Mouse (Mus musculus) erythroblast, adult 5-6 weeks (primary cell): ENCODE measurements around the gene Utp11. TPM values are rescaled to one million over a fixed set of nuclear protein-coding genes. Genes with fewer than 3 reads are reported as not detected.
"Not testable (repeated sequence)": the region's sequence is repeated elsewhere in the genome, so short reads cannot be mapped to it uniquely, and the experiment has no call there.

Experiments
- ATAC-seq: replicated peaks from 2 replicates; pipeline ENCODE4 v1.8.0; 2016; ENCODE audit warnings: moderate number of reproducible peaks, mild to moderate bottlenecking, moderate TSS enrichment, inconsistent platforms; ENCODE audit not compliant: poor library complexity, low FRiP score, severe bottlenecking
- total RNA-seq, 2 experiments: library from RNA; stranded (forward) in 1 of 2; stranded (reverse) in 1 of 2; fragments of 150-400 nt in 1 of 2; fragments of 200-764, 138-1000 nt in 1 of 2; gene quantifications; 2 replicates each; pipeline versions ENCODE4 v1.2.3 to v1.2.4; 2015 to 2017; ENCODE audit warnings: low replicate concordance in 2 of 2

The Utp11 gene
- total RNA-seq (2015; ENCODE audit: low replicate concordance): 6.7 and 20.8 TPM in 2 replicates
- total RNA-seq (2017; ENCODE audit: low replicate concordance): 4.5 and 15.1 TPM in 2 replicates

DNA sequence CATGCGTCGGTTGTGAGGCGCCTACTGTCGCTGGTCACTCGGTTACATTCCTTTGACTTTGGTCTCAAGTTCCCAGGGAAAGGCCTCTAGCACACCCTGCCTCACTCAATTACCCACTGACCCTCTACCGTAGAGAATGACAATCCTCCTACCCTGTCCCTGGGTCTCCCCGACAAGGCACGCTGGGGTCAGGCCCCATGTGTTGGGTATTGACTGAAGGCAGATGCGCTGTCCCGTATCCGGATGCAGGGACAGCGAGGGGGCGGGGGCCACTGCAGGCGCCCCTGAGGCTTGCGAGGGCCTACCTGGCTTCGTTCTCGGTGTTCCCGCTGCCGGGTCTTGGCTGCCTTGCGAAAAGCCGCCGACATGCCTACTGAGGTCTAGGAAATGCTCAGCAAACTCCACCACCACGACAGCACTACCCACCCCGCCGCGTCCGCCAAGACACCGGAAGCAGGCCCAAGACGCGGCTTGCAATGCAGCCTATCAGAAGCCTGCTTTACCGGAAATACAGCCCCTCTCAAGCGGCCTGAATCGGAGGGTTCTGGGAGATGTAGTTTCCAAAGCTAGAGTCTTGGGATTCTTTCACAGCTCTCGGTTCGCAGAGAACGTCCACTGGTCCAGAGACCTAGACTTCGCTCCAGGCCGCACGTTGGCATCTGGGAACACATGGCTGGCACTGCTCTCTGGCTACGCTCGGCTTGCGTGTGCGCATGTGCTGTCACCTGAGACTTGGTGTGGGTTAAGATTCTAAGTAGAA is at the start of gene Utp11:
Gene Utp11, minus strand, starts transcription at position 466 of the 760 bp plus-strand sequence.
- ATAC-seq: peak; percentile 98

DNA sequence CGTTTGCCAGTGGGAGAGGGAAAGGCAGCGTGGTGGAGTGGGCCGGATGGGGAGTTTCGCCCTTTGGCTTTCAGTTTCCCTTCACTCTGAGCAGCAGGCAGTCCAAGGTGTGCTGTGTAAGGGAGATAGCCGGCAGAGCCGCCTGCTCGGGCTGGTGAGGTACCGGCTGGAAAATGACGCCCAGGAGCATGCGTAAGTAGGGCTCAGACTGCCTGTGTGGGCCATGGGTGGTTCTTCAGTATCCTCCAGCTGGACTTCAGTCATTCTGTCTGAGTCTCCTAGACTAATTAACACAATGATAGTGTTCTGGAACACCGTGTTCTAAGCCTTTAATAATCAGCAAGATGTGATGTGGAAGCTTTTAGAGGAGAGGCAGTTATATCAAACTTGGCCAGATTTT is 49.4 kb upstream of the Utp11 start:
- ATAC-seq: no peak

DNA sequence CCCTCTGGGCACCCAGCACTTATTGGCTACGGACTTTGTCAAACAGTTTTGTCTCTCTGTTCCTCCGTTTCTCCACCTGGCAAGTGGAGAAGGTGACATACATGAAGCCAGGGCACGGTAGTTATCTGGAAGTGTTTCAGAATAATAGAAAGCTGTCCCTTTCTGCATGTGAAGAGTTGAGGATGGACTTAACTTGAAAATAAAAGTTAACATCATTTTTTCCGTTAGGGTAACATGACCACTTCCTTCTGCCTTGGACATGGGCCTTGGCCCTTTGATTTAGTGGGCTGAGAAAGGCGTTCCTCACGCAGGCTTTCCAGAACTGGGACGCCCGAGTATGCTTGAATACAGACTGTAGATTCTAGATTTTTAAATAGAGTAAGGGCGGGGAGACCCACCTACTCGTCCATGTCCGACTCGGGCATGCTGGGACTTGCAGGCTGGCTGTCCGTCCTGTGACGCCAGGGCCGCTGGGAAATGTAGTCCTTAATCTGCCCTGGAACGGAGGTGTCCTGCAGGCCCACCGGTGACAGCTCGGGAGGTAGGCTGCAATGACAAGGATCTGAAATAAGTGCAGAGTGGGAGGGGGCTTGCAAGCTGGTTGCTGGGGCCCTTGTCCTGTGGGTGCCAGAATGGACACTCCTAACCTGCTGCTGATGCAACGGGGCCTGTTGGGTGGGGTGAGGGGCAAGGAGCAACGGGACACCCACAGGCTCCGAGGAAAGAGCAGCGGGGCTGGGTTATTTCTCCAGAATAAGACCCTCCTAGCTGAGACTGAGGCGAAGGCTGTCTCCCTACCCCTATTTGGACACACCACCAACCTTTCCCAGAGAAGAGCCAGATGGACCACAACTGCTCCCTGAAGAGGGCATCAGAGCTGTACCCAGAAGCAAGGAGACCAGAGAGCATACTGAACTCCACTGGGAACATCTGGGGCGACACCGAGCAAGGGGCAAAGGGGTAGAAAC is 48.3 kb upstream of the Utp11 start, which contains the start of gene Inpp5b:
Gene Inpp5b, plus strand, starts transcription at position 475 of the 968 bp plus-strand sequence.
- ATAC-seq: peak; percentile 86

DNA sequence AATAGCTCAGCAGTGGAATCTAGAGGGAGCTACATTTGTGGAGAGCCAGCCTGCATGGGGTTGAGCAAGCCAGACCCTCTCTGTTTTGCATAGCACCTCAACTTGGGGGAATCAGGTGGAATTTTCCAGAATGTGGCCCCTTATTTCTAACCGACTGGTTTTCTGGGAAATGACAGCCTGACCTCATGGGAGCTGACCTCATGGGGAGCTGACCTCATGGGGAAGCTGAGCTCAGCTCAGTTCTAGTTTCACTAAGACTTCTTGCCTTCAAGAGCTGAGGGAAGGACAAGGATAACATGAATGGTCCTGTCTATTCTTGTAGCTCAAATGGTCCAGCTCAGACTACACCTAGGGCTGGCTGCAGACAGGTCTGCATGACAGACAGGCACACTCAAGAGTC is 45.4 kb upstream of the Utp11 start:
- no peak for ATAC-seq

DNA sequence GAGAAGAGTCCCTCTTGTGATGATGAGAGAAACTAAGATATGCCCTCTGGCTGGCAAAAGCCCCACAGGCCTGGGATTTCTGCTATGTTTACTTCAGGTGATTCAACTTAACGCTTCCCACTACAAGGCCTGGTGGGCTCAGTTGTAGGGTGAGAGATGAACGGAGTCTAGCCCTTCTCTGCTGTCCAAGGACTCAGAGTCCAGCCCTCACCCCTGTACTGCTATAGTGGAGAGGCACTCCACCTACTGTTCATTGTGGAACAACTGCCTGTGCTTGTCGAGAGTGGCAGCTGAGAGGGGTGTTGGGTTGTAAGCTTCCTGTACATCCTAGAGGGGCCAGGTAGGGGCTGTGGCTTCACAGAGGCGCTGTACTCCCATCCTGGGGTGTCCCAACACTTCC is 44.6 kb upstream of the Utp11 start:
- ATAC-seq: no peak

DNA sequence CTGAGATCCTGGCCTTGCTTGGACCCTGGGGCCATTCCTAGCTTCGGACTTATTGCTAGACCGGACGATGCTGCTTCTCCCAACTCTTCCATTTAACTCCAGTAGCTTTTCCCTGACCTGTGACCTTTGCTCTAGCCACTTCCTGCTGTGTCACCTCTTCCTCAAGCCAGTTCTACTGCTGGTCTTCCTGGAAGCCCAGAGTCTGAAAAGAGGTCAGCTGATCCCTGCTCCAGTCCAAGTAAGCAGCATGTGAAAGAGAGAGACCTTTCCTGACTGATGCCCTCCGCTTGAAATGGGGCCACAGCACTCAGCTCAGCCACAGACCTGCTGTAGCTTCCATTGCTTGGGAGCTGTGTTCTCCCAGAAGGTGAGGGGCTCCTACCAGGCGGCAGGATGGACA is 44.1 kb upstream of the Utp11 start:
- ATAC-seq: no peak

DNA sequence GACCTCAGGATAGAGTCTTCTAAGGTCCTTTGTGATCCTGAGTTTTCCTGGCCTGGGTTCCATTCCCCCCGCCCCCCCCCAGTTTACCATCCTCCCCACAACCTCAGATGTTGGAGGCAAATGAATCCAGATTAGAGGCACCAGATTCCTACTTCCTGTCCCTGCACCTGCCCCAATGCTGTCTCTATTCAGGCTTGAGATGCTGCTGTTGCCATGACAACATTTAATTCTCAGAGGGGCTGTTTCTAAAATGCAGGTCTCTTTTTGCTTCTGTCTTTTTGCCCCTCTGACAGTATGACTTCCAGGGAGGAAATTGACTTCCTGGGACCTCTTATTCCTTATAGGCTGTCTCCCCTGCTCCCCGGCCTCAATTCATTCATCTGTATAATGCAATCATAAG is 43.6 kb upstream of the Utp11 start:
- ATAC-seq: no peak

DNA sequence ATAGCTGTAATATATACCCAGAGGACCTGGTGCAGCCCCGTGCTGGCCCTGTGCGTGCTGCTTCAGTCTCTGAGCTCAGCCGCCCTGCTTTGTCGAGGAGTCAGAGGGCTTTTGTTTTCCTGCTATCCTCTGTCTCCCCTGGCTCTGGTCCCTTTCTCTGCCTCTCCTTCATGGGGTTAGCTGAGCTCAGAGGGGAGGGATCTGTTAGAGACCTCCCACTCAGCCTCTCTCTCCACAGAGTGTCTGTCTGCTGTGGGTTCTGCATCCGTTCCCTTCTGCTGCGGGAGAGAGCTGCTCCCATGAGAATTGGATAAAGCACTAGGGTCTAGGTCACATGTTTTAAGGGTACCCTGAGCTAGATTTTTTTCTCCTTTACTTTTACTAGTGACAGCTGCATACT is 32.7 kb upstream of the Utp11 start:
- no peak for ATAC-seq

DNA sequence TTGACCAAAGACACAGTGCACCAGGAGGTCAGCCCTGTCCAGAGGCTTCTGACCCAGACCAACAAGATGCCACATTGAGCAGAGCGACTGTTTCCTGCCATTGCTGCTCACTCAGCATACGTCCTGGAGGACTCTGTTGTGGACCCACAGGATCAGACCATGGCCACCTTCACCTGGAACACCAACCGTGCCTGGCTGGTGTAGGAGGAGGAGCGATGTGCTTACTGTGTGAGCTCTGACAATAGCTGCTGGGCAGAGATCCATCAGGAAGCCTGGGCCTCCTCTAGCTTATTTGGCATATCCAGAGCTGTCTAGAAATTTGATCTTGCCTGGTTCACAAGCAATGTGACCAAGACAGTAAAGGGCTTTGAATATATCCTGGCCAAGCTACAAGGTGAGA is 25.7 kb upstream of the Utp11 start:
- no peak for ATAC-seq

DNA sequence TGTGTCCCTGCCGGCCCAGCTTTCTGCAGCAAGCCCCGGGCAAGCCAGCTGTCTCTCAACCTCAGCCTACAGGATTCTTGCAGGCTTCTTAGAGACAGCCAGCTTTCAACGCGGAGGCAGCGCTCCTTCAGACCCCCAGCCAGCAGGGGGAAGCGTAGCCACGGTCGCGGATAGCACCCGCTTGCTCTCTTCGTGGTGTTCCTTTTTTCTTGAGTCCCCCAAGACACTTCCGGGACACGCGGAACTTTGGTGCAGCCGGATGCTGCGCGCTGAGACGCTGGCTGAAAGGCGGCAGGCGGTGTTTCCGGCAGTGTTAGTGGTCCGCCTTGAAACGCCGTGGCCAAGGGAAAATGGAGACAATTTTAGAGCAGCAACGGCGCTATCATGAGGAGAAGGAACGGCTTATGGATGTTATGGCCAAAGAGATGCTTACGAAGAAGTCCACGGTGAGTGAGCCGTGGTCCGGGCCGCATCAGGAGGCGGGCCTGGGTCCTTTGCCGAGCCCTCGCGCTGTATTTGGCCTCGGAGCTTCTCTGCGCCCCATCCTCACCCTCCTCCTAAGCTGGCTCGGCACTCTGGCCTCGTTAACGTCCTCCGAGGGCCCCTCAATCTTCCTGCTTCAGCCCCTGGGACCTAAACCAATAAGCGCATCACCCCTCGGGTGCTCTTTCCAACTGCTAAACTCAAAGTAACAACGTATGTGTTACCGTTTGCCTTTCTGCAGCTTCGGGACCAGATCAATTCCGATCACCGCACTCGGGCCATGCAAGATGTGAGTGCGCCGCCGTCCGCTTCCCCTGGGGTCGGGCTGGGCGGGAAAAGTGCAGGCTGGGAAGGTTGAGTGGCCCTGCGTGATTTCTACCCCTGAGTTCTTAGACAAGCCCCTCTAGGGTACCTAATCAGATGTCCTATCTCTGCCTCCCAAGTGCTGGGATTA is 21.4 kb upstream of the Utp11 start, which contains the start of gene Sf3a3:
Gene Sf3a3, plus strand, starts transcription at position 232 of the 937 bp plus-strand sequence.
- peak; percentile 91 for ATAC-seq

DNA sequence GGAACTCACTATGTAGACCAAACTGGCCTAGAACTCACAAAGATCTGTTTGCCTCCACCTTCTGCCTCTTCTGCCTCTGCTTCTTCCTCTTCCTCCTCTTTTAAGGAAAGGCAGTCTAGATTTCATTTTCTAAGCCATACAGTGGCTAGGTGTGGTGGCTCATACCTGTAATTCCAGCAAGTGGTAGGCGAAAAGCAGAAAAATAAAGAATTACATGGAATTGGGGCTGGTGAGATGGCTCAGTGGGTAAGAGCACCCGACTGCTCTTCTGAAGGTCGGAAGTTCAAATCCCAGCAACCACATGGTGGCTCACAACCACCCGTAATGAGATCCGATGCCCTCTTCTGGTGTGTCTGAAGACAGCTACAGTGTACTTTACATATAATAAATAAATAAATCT is 20.4 kb upstream of the Utp11 start:
- ATAC-seq: not testable (repeated sequence)

DNA sequence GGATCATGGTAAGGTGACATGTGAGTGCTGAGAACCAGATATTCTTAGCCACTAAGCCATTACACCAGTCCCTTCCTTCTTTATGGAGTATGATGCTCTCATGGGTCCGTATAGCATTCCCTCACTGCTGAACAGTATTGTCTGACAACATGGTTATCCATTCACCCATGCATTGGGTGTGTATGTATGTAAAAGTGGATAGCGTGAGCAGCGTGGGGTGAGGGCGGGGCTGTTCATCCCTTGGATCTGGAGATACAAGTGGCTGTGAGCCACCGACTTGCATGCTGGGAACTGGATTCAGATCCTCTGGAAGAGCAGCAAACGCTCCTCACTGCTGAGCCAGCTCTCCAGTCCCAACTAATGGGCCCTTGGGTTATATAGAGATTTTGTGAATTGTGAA is 19.2 kb upstream of the Utp11 start:
- peak; percentile 67 for ATAC-seq

DNA sequence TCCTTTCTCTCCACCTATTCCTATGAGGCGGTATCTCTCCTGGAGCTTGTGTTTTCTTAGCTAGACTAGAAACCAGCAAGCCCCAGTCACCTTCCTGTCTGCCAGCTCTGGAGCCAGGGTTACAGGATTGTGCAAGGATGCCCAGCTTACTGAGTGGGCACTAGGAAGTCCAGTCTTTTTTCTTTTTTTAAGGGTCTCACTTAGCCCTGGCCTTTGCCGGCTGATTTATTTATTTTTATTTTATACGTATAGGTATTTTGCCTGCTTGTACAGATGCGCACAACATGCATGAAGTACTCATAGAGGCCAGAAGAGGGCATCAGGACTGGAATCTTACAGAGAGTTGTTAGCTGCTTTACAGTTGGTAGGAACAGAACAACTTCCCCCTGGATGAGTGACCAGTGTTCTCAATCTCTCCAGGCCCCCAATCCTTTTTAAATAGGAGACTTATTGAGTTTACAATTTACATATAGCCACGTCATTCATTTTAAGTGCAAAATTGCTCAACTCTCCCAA is 17.4 kb upstream of the Utp11 start:
- ATAC-seq: no peak

DNA sequence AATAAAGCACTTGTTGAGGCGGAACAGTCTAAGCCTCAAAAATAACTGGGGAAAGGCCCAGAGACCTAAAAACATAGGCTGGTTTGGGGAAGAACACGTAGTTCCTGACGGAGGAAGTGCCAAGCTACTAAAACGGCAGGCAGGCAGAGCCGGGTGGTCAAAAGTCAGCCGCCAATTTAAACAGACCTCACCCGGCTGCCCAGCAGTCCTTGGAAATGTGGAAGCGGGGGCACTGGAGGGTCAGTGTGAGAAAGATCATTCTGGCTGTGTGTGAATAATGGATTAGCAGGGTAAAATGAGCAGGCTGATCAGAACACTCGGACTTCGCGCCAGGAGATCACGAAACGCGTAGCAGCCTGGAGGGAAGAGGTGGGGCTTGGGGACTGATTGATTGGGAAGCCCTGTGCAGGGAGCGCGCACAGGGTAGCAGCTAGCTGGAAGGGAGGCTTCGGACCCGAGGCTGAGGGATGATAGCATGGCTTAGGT is 16.6 kb upstream of the Utp11 start:
- no peak for ATAC-seq

DNA sequence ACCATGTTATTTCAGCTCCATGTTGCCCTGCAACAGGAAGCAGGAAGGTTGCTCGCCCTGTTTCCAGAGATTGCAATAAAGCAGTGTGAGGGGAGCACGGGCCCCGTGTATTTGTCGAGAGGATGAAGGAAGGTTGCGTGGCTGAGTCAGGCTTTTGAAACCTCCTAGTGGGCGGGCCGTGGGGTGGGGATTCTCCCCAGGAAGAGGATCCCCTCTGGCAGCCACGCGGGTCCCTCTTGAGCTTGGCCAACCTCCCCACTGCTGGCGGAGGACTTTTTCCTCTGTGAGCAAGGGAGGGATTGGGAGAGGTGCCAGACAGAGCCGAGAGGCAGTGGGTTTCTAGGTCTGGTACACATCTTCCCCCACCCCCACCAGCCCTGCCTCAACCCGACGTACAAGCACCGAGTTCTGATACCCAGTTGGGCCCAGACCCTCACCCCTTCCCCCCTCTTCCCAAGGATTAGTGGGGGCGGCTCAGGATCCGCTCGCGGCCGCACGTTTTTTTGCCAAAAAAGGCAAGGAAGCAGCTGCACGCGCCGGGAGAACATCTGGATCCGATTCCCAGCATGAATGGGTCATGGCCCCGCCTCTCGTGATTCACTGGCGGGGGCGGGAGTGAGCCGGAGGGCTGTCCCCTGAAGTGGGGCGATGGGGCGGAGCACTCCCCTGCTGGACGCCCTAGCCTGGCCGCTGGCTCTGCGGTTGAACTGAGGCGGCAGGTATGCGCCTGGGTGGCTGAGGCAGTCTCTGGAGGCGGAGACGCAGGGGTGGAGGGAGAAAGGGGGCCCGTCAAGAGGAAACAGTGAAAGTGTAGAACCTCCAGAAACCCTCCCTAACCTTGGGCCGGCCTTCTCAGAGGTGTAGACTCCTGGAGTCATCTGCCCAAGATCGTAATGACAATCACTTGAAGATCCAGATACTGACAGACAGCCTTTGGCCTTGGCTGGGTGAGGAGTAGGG is 15.4 kb upstream of the Utp11 start:
- peak; percentile 56 for ATAC-seq

DNA sequence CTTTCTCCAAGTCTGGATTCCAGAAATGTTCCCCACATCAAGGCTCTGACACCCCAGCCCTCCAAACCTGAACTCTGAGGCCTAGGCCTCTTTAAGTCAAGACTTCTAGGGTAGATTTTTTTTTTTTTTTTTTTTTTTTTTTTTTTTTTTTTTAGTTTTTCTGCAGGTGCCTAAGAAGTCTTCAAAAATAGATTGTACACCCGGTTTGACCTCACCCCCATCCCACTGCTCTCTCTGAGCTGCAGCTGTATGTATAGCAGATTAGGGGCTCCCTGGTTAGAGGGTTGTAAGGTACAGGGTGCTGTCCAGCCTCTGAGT is 14.8 kb upstream of the Utp11 start:
- not testable (repeated sequence) for ATAC-seq

DNA sequence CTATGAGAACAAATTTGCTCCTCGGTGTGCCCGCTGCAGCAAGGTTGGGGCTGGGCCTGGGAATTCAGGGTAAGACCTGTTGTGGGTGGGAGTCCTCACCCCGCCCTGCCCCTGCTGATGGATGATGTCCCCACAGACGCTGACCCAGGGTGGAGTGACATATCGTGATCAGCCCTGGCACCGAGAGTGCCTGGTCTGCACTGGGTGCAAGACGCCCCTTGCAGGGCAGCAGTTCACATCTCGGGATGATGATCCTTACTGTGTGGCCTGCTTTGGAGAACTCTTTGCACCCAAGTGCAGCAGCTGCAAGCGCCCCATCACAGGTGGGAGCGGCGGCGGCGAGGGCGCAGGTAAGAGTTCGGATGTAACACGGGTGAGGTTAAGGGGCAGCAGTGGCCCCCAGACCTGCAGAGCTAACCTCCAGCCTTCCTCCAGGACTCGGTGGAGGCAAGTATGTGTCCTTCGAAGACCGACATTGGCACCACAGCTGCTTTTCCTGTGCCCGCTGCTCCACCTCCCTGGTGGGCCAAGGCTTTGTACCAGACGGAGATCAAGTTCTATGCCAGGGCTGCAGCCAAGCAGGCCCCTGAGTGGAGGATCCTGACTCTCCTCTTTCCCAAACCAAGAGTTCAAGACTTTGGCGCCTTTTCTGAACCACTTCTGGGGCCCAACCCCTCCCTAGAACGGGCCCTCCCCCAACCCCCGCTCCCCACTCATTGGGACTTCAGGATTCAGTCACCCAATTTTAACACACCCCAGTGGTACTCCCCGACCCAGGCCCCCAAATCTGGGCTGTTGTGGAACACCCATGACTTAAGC is 14.2 kb upstream of the Utp11 start:
- ATAC-seq: not testable (repeated sequence)
